Mouse (Mus musculus) ES-E14 (cell line): Measurements from ENCODE around the gene Smyd3. TPM values are rescaled to one million over a fixed set of nuclear protein-coding genes. Genes with fewer than 3 reads are reported as not detected.

ENCODE experiments used
- DNase-seq: peaks from one replicate; pipeline ENCODE4 v3.0.0-alpha.2; 2013; ENCODE audit warnings: low read depth, low spot score
- H3K27ac ChIP-seq: 2 replicates; pipeline ENCODE4 v1.5.1; 2012; ENCODE audit warnings: low read depth, mild to moderate bottlenecking, low read length, moderate library complexity, mixed read lengths; ENCODE audit not compliant: poor library complexity, insufficient read depth, severe bottlenecking
- H3K36me3 ChIP-seq: 2 replicates; pipeline ENCODE4 v1.6.1; 2012; ENCODE audit warnings: mild to moderate bottlenecking, low read length, moderate library complexity, mixed read lengths; ENCODE audit not compliant: control insufficient read depth, poor library complexity, insufficient read depth, severe bottlenecking
- H3K4me1 ChIP-seq, 2 experiments: fragments of 150-350 bp in 1 of 2; sonication (generic) in 1 of 2; 2 replicates each; pipeline ENCODE4 v1.6.1; 2012; ENCODE audit warnings: low read length in 2 of 2, mild to moderate bottlenecking in 1 of 2, mixed read lengths in 1 of 2; ENCODE audit not compliant: control insufficient read depth in 2 of 2, insufficient read depth in 2 of 2, poor library complexity in 1 of 2
- H3K4me3 ChIP-seq, 2 experiments: fragments of 150-350 bp in 1 of 2; sonication (generic) in 1 of 2; 2 replicates each; pipeline ENCODE4 v1.5.1; 2012; ENCODE audit warnings: low read length in 2 of 2, low read depth in 1 of 2, mild to moderate bottlenecking in 1 of 2, mixed read lengths in 1 of 2; ENCODE audit not compliant: insufficient read depth in 1 of 2, poor library complexity in 1 of 2, severe bottlenecking in 1 of 2
- H3K9ac ChIP-seq: 2 replicates; pipeline ENCODE4 v1.6.1; 2012; ENCODE audit warnings: low read depth, mild to moderate bottlenecking, low read length, mixed read lengths; ENCODE audit not compliant: poor library complexity, insufficient read depth, severe bottlenecking
- H3K9me3 ChIP-seq: fragments of 150-350 bp; sonication (generic); 2 replicates; pipeline ENCODE4 v1.6.1; 2012; ENCODE audit warnings: low read depth, mild to moderate bottlenecking, low read length; ENCODE audit not compliant: control insufficient read depth, insufficient read depth
- CHD2 ChIP-seq: IDR thresholded peaks from 2 replicates; pipeline ENCODE4 v1.6.1; 2014; ENCODE audit warnings: mild to moderate bottlenecking, low read depth, low read length, inconsistent platforms
- HCFC1 ChIP-seq: IDR thresholded peaks from 2 replicates; pipeline ENCODE4 v1.6.1; 2012; ENCODE audit warnings: low read length, inconsistent platforms, borderline replicate concordance; ENCODE audit not compliant: insufficient read depth
- MAFK ChIP-seq: IDR thresholded peaks from 2 replicates; pipeline ENCODE4 v1.6.1; 2014; ENCODE audit warnings: mild to moderate bottlenecking, low read depth, low read length, inconsistent platforms; ENCODE audit not compliant: insufficient read depth
- ZC3H11A ChIP-seq: IDR thresholded peaks from 2 replicates; pipeline ENCODE4 v1.6.1; 2012; ENCODE audit warnings: low read depth, mild to moderate bottlenecking, inconsistent platforms, low read length, borderline replicate concordance
- ZNF384 ChIP-seq: IDR thresholded peaks from 2 replicates; pipeline ENCODE4 v1.6.1; 2012; ENCODE audit warnings: low read depth, low read length, inconsistent platforms
- in situ Hi-C, 2 experiments: fragments of 600-800 bp; cut with MboI; formaldehyde crosslinking; loops; one replicate each; pipeline ENCODE4 v1.15.1; 2025; ENCODE audit warnings: low sequenced_read_pairs in 2 of 2, inconsistent platforms in 1 of 2; ENCODE audit not compliant: unreplicated experiment in 2 of 2
- total RNA-seq: library from RNA; depleted of rRNA; stranded (reverse); fragments of 300-350 nt; gene quantifications from 2 replicates; pipeline ENCODE4 v1.2.3, GENCODE M21; 2012

The Smyd3 gene
- total RNA-seq, 1 experiment, result 18.3 TPM

DNA sequence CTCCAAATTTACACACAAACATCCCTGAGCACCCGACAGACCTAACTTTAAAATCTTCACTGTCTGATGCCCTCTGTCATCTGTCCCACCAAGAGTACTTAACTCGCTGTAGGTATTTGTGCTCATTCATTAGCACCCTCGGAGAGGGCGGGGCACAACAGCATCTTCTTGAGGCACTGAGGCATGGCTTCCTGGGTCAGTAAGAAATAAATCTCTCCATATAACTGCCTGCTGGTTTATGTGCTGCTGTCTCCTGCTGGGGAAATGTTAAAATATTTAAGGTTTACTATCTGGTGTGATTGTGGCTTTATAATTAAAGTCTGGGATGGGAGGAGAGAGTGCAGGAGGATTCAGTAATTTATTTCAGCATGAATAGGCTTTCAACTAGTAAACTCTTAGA is 320.7 kb downstream of the Smyd3 start:
- in situ Hi-C loops, result no loop called here
- H3K27ac ChIP-seq, result no peak overlapping the region; the same call in 1 of the 2 replicates
- no peak overlapping the region for H3K4me3 ChIP-seq
- no peaks in the 10 kb centered on the region for H3K9me3 ChIP-seq
- H3K9ac ChIP-seq, result no peak overlapping the region
- no peak for DNase-seq
- no peaks in the 10 kb centered on the region for H3K36me3 ChIP-seq
- H3K4me1 ChIP-seq, result peaks cover 6 to 15% of the 10 kb centered on the region in 2 experiments; a peak in 3 of 4 replicates
- TF ChIP-seq ZC3H11A (no peak), HCFC1 (no peak), ZNF384 (no peak), MAFK (no peak)

GRCm38 (mm10) chr1:179196422-179196821 is 321.4 kb downstream of the Smyd3 start:
- in situ Hi-C loops, result no loop called here
- Histone ChIP-seq H3K27ac (no peak overlapping the region), H3K4me3 (no peak overlapping the region), H3K36me3 (no peaks in the 10 kb centered on the region), H3K9ac (no peak overlapping the region), H3K9me3 (no peaks in the 10 kb centered on the region), H3K4me1 (peaks cover 6 to 15% of the 10 kb centered on the region in 2 experiments; a peak in 3 of 4 replicates)
- no peak for DNase-seq
- TF ChIP-seq MAFK (no peak), CHD2 (no peak), ZC3H11A (0 out of 2 replicates have a peak, but pooled peaks have one; percentile 11), HCFC1 (no peak), ZNF384 (no peak)

DNA sequence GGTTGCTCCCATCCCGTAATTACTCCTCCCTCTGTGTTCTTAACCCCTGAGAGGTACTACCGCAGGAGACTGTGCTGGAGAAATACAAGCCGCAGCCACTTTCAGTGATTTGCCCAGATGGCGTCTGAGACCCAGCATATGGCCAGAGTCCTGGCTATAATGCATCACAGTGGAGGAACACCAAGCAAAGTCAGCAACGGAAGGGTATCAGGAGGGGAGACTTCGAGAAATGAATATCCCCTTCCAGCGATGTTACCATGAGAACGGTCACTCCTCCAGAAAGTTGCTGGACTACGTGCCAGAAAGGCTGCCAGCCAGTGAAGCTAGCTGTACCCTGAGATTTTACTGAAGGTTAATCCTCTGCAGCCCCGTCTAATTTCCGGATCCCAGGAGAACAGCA is 325.1 kb downstream of the Smyd3 start:
- Histone ChIP-seq H3K9me3 (no peaks in the 10 kb centered on the region), H3K4me3 (no peak overlapping the region), H3K4me1 (peaks cover 4% of the 10 kb centered on the region in 2 experiments; a peak in 2 of 4 replicates), H3K36me3 (no peaks in the 10 kb centered on the region), H3K27ac (no peak overlapping the region), H3K9ac (no peak overlapping the region)
- DNase-seq, result no peak
- TF ChIP-seq CHD2 (no peak), MAFK (no peak), ZNF384 (no peak), HCFC1 (no peak), ZC3H11A (no peak)
- in situ Hi-C loops, result no loop called here

GRCm38 (mm10) chr1:179190837-179191236 is 327.0 kb downstream of the Smyd3 start:
- no peak for TF ChIP-seq HCFC1
- no peak for TF ChIP-seq ZNF384
- no peak for TF ChIP-seq ZC3H11A
- no peak for TF ChIP-seq CHD2
- no peak for TF ChIP-seq MAFK
- H3K4me3 ChIP-seq, result no peak overlapping the region
- no peak overlapping the region for H3K9ac ChIP-seq
- H3K4me1 ChIP-seq, result no peaks in the 10 kb centered on the region
- in situ Hi-C loops, result no loop called here
- H3K27ac ChIP-seq, result no peak overlapping the region
- no peak for DNase-seq
- no peaks in the 10 kb centered on the region for H3K9me3 ChIP-seq
- H3K36me3 ChIP-seq, result no peaks in the 10 kb centered on the region

DNA sequence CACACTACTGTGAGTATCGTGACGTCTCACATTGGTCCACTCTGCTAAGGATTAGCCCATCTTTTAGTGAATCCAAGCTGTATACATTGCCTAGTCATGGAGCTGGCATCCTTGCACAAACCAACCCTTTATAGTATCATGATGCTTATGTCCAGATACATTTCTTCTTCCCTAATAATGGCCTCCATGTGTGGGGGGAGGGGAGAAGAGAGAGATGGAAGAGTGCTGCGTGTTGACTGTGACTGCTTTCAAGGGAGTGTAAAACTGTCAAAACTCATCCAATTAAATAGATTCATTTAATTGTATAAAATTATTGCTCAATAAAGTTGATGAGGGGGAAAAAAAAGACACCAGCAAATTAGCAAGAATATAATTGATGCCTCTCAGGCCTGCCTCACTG is 330.7 kb downstream of the Smyd3 start:
- H3K9ac ChIP-seq, result no peak overlapping the region
- H3K9me3 ChIP-seq, result no peaks in the 10 kb centered on the region
- no peak for DNase-seq
- H3K27ac ChIP-seq, result no peak overlapping the region
- TF ChIP-seq MAFK (no peak), HCFC1 (no peak), ZC3H11A (no peak), CHD2 (no peak), ZNF384 (no peak)
- in situ Hi-C loops, result no loop called here
- H3K36me3 ChIP-seq, result no peaks in the 10 kb centered on the region
- H3K4me1 ChIP-seq, result no peaks in the 10 kb centered on the region
- H3K4me3 ChIP-seq, result no peak overlapping the region
